Mouse (Mus musculus): Measurements from ENCODE around the gene Xpo5. TPM values are rescaled to one million over a fixed set of nuclear protein-coding genes. Genes with fewer than 3 reads are reported as not detected.

Xpo5 gene
- polyA plus RNA-seq, 1 experiment: 40.4 TPM

GRCm38 (mm10) chr17:46268026-46268720, 65.6 kb downstream of the Xpo5 start:
- TF ChIP-seq POLR2A (IDR thresholded peaks at IDR 0.05; ENCODE audit: control insufficient read depth, extremely low read depth, insufficient read depth, low read length, poor library complexity) (no peak), CTCF (IDR thresholded peaks at IDR 0.05; ENCODE audit: borderline replicate concordance, control insufficient read depth, extremely low read depth, insufficient read depth, low read length, poor library complexity) (no peak)

GRCm38 (mm10) chr17:46269771-46270534, 67.4 kb downstream of the Xpo5 start:
- DNase-seq: no peak
- Histone ChIP-seq H3K4me3 (ENCODE audit: control insufficient read depth, insufficient read depth, low read length) (no peak overlapping the region), H3K27ac (ENCODE audit: control insufficient read depth, insufficient read depth, low read length) (no peak overlapping the region), H3K4me1 (replicated peaks; ENCODE audit: control insufficient read depth, insufficient read depth, low read length) (no peaks in the 10 kb centered on the region), H3K36me3 (ENCODE audit: control insufficient read depth, insufficient read depth, low read length) (peaks cover 5% of the 10 kb centered on the region; the same call in 1 of the 2 replicates), H3K27me3 (ENCODE audit: control insufficient read depth, insufficient read depth, low read length) (no peaks in the 10 kb centered on the region)
- 93% methylated on average over 19 of the region's 19 CpGs for WGBS
- TF ChIP-seq POLR2A (IDR thresholded peaks at IDR 0.05; ENCODE audit: control insufficient read depth, extremely low read depth, insufficient read depth, low read length, poor library complexity) (no peak), CTCF (IDR thresholded peaks at IDR 0.05; ENCODE audit: borderline replicate concordance, control insufficient read depth, extremely low read depth, insufficient read depth, low read length, poor library complexity) (no peak)

More at GRCm38 (mm10) chr17:46268026-46268720, 65.6 kb downstream of the Xpo5 start:
- DNase-seq: no peak
- Histone ChIP-seq H3K4me1 (replicated peaks; ENCODE audit: control insufficient read depth, insufficient read depth, low read length) (no peaks in the 10 kb centered on the region), H3K27me3 (ENCODE audit: control insufficient read depth, insufficient read depth, low read length) (no peaks in the 10 kb centered on the region), H3K27ac (ENCODE audit: control insufficient read depth, insufficient read depth, low read length) (no peak overlapping the region), H3K36me3 (ENCODE audit: control insufficient read depth, insufficient read depth, low read length) (peaks cover 20% of the 10 kb centered on the region), H3K4me3 (ENCODE audit: control insufficient read depth, insufficient read depth, low read length) (no peak overlapping the region)
- WGBS: 90% methylated on average over 10 of the region's 10 CpGs

GRCm38 (mm10) chr17:46272058-46272457, 69.5 kb downstream of the Xpo5 start:
- TF ChIP-seq CTCF (IDR thresholded peaks at IDR 0.05; ENCODE audit: borderline replicate concordance, control insufficient read depth, extremely low read depth, insufficient read depth, low read length, poor library complexity): no peak
- no peak for TF ChIP-seq POLR2A (IDR thresholded peaks at IDR 0.05; ENCODE audit: control insufficient read depth, extremely low read depth, insufficient read depth, low read length, poor library complexity)
- Histone ChIP-seq H3K27ac (ENCODE audit: control insufficient read depth, insufficient read depth, low read length) (no peak overlapping the region), H3K27me3 (ENCODE audit: control insufficient read depth, insufficient read depth, low read length) (no peaks in the 10 kb centered on the region), H3K4me3 (ENCODE audit: control insufficient read depth, insufficient read depth, low read length) (no peak overlapping the region), H3K4me1 (replicated peaks; ENCODE audit: control insufficient read depth, insufficient read depth, low read length) (no peaks in the 10 kb centered on the region), H3K36me3 (ENCODE audit: control insufficient read depth, insufficient read depth, low read length) (peaks cover 5% of the 10 kb centered on the region; the same call in 1 of the 2 replicates)
- no peak for DNase-seq
- 97% methylated on average over 2 of the region's 2 CpGs for WGBS

- 96% methylated on average over 5 of the region's 5 CpGs for WGBS
- TF ChIP-seq POLR2A (IDR thresholded peaks at IDR 0.05; ENCODE audit: control insufficient read depth, extremely low read depth, insufficient read depth, low read length, poor library complexity) (no peak), CTCF (IDR thresholded peaks at IDR 0.05; ENCODE audit: borderline replicate concordance, control insufficient read depth, extremely low read depth, insufficient read depth, low read length, poor library complexity) (no peak)
- Histone ChIP-seq H3K4me3 (ENCODE audit: control insufficient read depth, insufficient read depth, low read length) (no peak overlapping the region), H3K27ac (ENCODE audit: control insufficient read depth, insufficient read depth, low read length) (no peak overlapping the region), H3K4me1 (replicated peaks; ENCODE audit: control insufficient read depth, insufficient read depth, low read length) (no peaks in the 10 kb centered on the region), H3K27me3 (ENCODE audit: control insufficient read depth, insufficient read depth, low read length) (no peaks in the 10 kb centered on the region), H3K36me3 (ENCODE audit: control insufficient read depth, insufficient read depth, low read length) (peaks cover 5% of the 10 kb centered on the region; the same call in 1 of the 2 replicates)
- no peak for DNase-seq
Measured at GRCm38 (mm10) chr17:46272675-46273074, 70.1 kb downstream of the Xpo5 start.

- H3K27ac ChIP-seq (ENCODE audit: control insufficient read depth, insufficient read depth, low read length): no peak overlapping the region
- 97% methylated on average over 1 of the region's 1 CpGs for WGBS
- peaks cover 8% of the 10 kb centered on the region; the same call in 1 of the 2 replicates for H3K36me3 ChIP-seq (ENCODE audit: control insufficient read depth, insufficient read depth, low read length)
- no peak for DNase-seq
- no peaks in the 10 kb centered on the region for H3K27me3 ChIP-seq (ENCODE audit: control insufficient read depth, insufficient read depth, low read length)
- TF ChIP-seq POLR2A (IDR thresholded peaks at IDR 0.05; ENCODE audit: control insufficient read depth, extremely low read depth, insufficient read depth, low read length, poor library complexity): no peak
- TF ChIP-seq CTCF (IDR thresholded peaks at IDR 0.05; ENCODE audit: borderline replicate concordance, control insufficient read depth, extremely low read depth, insufficient read depth, low read length, poor library complexity): no peak
- no peak overlapping the region for H3K4me3 ChIP-seq (ENCODE audit: control insufficient read depth, insufficient read depth, low read length)
- no peaks in the 10 kb centered on the region for H3K4me1 ChIP-seq (replicated peaks; ENCODE audit: control insufficient read depth, insufficient read depth, low read length)
Measured at GRCm38 (mm10) chr17:46273803-46274236, 71.2 kb downstream of the Xpo5 start.

- H3K36me3 ChIP-seq (ENCODE audit: control insufficient read depth, insufficient read depth, low read length): peaks cover 12% of the 10 kb centered on the region; the same call in 1 of the 2 replicates
- 90% methylated on average over 6 of the region's 6 CpGs for WGBS
- no peaks in the 10 kb centered on the region for H3K4me1 ChIP-seq (replicated peaks; ENCODE audit: control insufficient read depth, insufficient read depth, low read length)
- no peak for TF ChIP-seq POLR2A (IDR thresholded peaks at IDR 0.05; ENCODE audit: control insufficient read depth, extremely low read depth, insufficient read depth, low read length, poor library complexity)
- TF ChIP-seq CTCF (IDR thresholded peaks at IDR 0.05; ENCODE audit: borderline replicate concordance, control insufficient read depth, extremely low read depth, insufficient read depth, low read length, poor library complexity): no peak
- H3K4me3 ChIP-seq (ENCODE audit: control insufficient read depth, insufficient read depth, low read length): no peak overlapping the region
- no peak for DNase-seq
- no peak overlapping the region for H3K27ac ChIP-seq (ENCODE audit: control insufficient read depth, insufficient read depth, low read length)
- no peaks in the 10 kb centered on the region for H3K27me3 ChIP-seq (ENCODE audit: control insufficient read depth, insufficient read depth, low read length)
Measured at GRCm38 (mm10) chr17:46274465-46274864, 71.9 kb downstream of the Xpo5 start.

Data from thymus, adult 2 months (tissue).